Mouse (Mus musculus): ENCODE measurements around the gene Tanc1.

Gene Tanc1

GRCm38 (mm10) chr2:59613474-59614019 is 1.7 kb downstream of the Tanc1 start:
- DNase-seq: peak in 1 of 2 experiments; percentile 56

GRCm38 (mm10) chr2:59616890-59617289 is 5.0 kb downstream of the Tanc1 start:
- no peak for DNase-seq

- no peak for DNase-seq
These were observed 7.2 kb downstream of the Tanc1 start for GRCm38 (mm10) chr2:59618996-59619395.

- no peak for DNase-seq
These were observed 8.8 kb downstream of the Tanc1 start for GRCm38 (mm10) chr2:59620601-59621000.

- DNase-seq: no peak
These were observed 10.8 kb downstream of the Tanc1 start for GRCm38 (mm10) chr2:59622514-59623139.

GRCm38 (mm10) chr2:59623858-59624257 is 12.0 kb downstream of the Tanc1 start:
- no peak for DNase-seq

- DNase-seq: no peak
These were observed 13.6 kb downstream of the Tanc1 start for GRCm38 (mm10) chr2:59625416-59625815.

GRCm38 (mm10) chr2:59625927-59626326 is 14.1 kb downstream of the Tanc1 start:
- DNase-seq: no peak

- no peak for DNase-seq
These were observed 14.6 kb downstream of the Tanc1 start for GRCm38 (mm10) chr2:59626422-59626821.

GRCm38 (mm10) chr2:59627502-59627901 is 15.7 kb downstream of the Tanc1 start:
- DNase-seq: no peak

GRCm38 (mm10) chr2:59628057-59628901 is 16.4 kb downstream of the Tanc1 start:
- DNase-seq: peak; percentile 56 to 74

GRCm38 (mm10) chr2:59629829-59630228 is 18.0 kb downstream of the Tanc1 start:
- peak in 1 of 2 experiments; percentile 25 for DNase-seq

GRCm38 (mm10) chr2:59631406-59631805 is 19.6 kb downstream of the Tanc1 start:
- no peak for DNase-seq

GRCm38 (mm10) chr2:59633761-59634430 is 22.1 kb downstream of the Tanc1 start:
- DNase-seq: no peak

GRCm38 (mm10) chr2:59637040-59637785 is 25.4 kb downstream of the Tanc1 start:
- DNase-seq: no peak

GRCm38 (mm10) chr2:59642722-59643121 is 30.9 kb downstream of the Tanc1 start:
- DNase-seq: peak in 1 of 2 experiments; percentile 43

- DNase-seq: no peak
These were observed 33.0 kb downstream of the Tanc1 start for GRCm38 (mm10) chr2:59644816-59645215.

- no peak for DNase-seq
These were observed 33.7 kb downstream of the Tanc1 start for GRCm38 (mm10) chr2:59645515-59645914.

- no peak for DNase-seq
These were observed 35.0 kb downstream of the Tanc1 start for GRCm38 (mm10) chr2:59646740-59647390.

GRCm38 (mm10) chr2:59648444-59648843 is 36.6 kb downstream of the Tanc1 start:
- DNase-seq: no peak

GRCm38 (mm10) chr2:59651801-59652200 is 40.0 kb downstream of the Tanc1 start:
- DNase-seq: no peak

- no peak for DNase-seq
These were observed 40.9 kb downstream of the Tanc1 start for GRCm38 (mm10) chr2:59652702-59653101.
